Comparison of ENCODE assay signal across 7 mouse cellular contexts in genomic region chr12:113154747-113155075, GRCm38 (mm10). TPM values are rescaled to one million over a fixed set of nuclear protein-coding genes. Genes with fewer than 3 reads are reported as not detected.
DNase-seq lines count a peak whose midpoint lies in the region; ATAC-seq and TF ChIP-seq lines count a peak whose summit lies in the region.

No protein-coding gene starts in this region.

- intact Hi-C loops in left cerebral cortex, postnatal 36 days (cut with DNase I), result no loop called here

- H3K27ac ChIP-seq in neural tube, embryonic 11.5 days (ENCODE audit: low read depth, low read length), result no peak overlapping the region
- H3K27ac ChIP-seq in forebrain, embryonic 14.5 days (ENCODE audit: low read depth, low read length), result no peak overlapping the region
- no peak overlapping the region; the same call in 1 of the 2 replicates for H3K27ac ChIP-seq in limb, embryonic 14.5 days (replicated peaks; ENCODE audit: low read depth, low read length)
- H3K27ac ChIP-seq in stomach, embryonic 15.5 days, result peak overlapping the region; percentile 91; the same call in 1 of the 2 replicates

- H3K9me3 ChIP-seq in neural tube, embryonic 11.5 days (ENCODE audit: control insufficient read depth, low read length), result no peaks in the 10 kb centered on the region
- H3K9me3 ChIP-seq in forebrain, embryonic 14.5 days (replicated peaks; ENCODE audit: control insufficient read depth, low read length), result no peaks in the 10 kb centered on the region
- no peaks in the 10 kb centered on the region for H3K9me3 ChIP-seq in limb, embryonic 14.5 days (ENCODE audit: control insufficient read depth, low read length)
- no peaks in the 10 kb centered on the region for H3K9me3 ChIP-seq in stomach, embryonic 15.5 days

- H3K4me2 ChIP-seq in neural tube, embryonic 11.5 days (ENCODE audit: low read depth), result peak overlapping the region; percentile 41; the same call in 1 of the 2 replicates
- H3K4me2 ChIP-seq in forebrain, embryonic 14.5 days (ENCODE audit: low read length), result peak overlapping the region; percentile 74
- peak overlapping the region; percentile 95 for H3K4me2 ChIP-seq in limb, embryonic 14.5 days (replicated peaks; ENCODE audit: low read depth, low read length, severe bottlenecking)
- peak overlapping the region; percentile 87 for H3K4me2 ChIP-seq in stomach, embryonic 15.5 days

- ATAC-seq in neural tube, embryonic 11.5 days (ENCODE audit: insufficient read depth, low FRiP score, low TSS enrichment), result no peak
- no peak for ATAC-seq in forebrain, embryonic 14.5 days
- no peak for ATAC-seq in limb, embryonic 14.5 days (ENCODE audit: low FRiP score, low read depth)
- no peak for ATAC-seq in stomach, embryonic 15.5 days (ENCODE audit: insufficient read depth, low FRiP score, low read depth)

- H3K27me3 ChIP-seq in neural tube, embryonic 11.5 days (ENCODE audit: control insufficient read depth, insufficient read depth, low read length), result peaks cover 17% of the 10 kb centered on the region
- H3K27me3 ChIP-seq in forebrain, embryonic 14.5 days (replicated peaks; ENCODE audit: control insufficient read depth, insufficient read depth, low read length), result no peaks in the 10 kb centered on the region; the same call in 1 of the 2 replicates
- no peaks in the 10 kb centered on the region; the same call in 1 of the 2 replicates for H3K27me3 ChIP-seq in limb, embryonic 14.5 days (ENCODE audit: control insufficient read depth, insufficient read depth, low read length)
- H3K27me3 ChIP-seq in stomach, embryonic 15.5 days (replicated peaks), result 0 out of 2 replicates have a peak, but pooled peaks cover 11% of the 10 kb centered on the region

- no peak overlapping the region for H3K4me3 ChIP-seq in neural tube, embryonic 11.5 days (ENCODE audit: low read depth, low read length)
- H3K4me3 ChIP-seq in forebrain, embryonic 14.5 days (ENCODE audit: low read depth, low read length), result no peak overlapping the region
- peak overlapping the region; percentile 48 for H3K4me3 ChIP-seq in limb, embryonic 14.5 days (replicated peaks; ENCODE audit: low read length)
- H3K4me3 ChIP-seq in stomach, embryonic 15.5 days (replicated peaks), result peak overlapping the region; percentile 56

- DNase-seq in neural tube, embryonic 11.5 days (ENCODE audit: low spot score), result no peak
- no peak for DNase-seq in neural tube, embryonic 10.5 days (ENCODE audit: extremely low spot score, low spot score)
- no peak for DNase-seq in forebrain, embryonic 14.5 days (ENCODE audit: low spot score)
- DNase-seq in limb, embryonic 14.5 days (ENCODE audit: low spot score), result no peak
- DNase-seq in left cerebral cortex, postnatal 36 days (ENCODE audit: low spot score in 2 of 2), result no peak
- no peak for DNase-seq in natural killer cell, adult 2 months (ENCODE audit: low spot score in 2 of 2)

- no peaks in the 10 kb centered on the region for H3K36me3 ChIP-seq in neural tube, embryonic 11.5 days (ENCODE audit: control insufficient read depth, insufficient read depth, low read length)
- H3K36me3 ChIP-seq in forebrain, embryonic 14.5 days (ENCODE audit: control insufficient read depth, insufficient read depth, low read length), result no peaks in the 10 kb centered on the region
- no peaks in the 10 kb centered on the region for H3K36me3 ChIP-seq in limb, embryonic 14.5 days (ENCODE audit: control insufficient read depth, insufficient read depth, low read length)
- H3K36me3 ChIP-seq in stomach, embryonic 15.5 days, result no peaks in the 10 kb centered on the region

- TF ChIP-seq POLR2A in limb, embryonic 14.5 days (IDR thresholded peaks at IDR 0.05; ENCODE audit: borderline replicate concordance, extremely low read depth, insufficient read depth, insufficient read length), result no peak

- WGBS in neural tube, embryonic 11.5 days, result 83% methylated on average over 6 of the region's 6 CpGs
- WGBS in forebrain, embryonic 14.5 days, result 82% methylated on average over 6 of the region's 6 CpGs
- 82% methylated on average over 6 of the region's 6 CpGs for WGBS in limb, embryonic 14.5 days
- 80% methylated on average over 6 of the region's 6 CpGs for WGBS in stomach, embryonic 15.5 days

- H3K4me1 ChIP-seq in neural tube, embryonic 11.5 days (ENCODE audit: control insufficient read depth, insufficient read depth, low read length), result peaks cover 15% of the 10 kb centered on the region
- H3K4me1 ChIP-seq in forebrain, embryonic 14.5 days (ENCODE audit: control insufficient read depth, insufficient read depth, low read length), result peaks cover 18% of the 10 kb centered on the region
- peaks cover 19% of the 10 kb centered on the region for H3K4me1 ChIP-seq in limb, embryonic 14.5 days (ENCODE audit: control insufficient read depth, insufficient read depth, low read length)
- H3K4me1 ChIP-seq in stomach, embryonic 15.5 days, result peaks cover 33% of the 10 kb centered on the region

- no peak overlapping the region for H3K9ac ChIP-seq in neural tube, embryonic 11.5 days (ENCODE audit: low read length)
- H3K9ac ChIP-seq in forebrain, embryonic 14.5 days (ENCODE audit: low read length), result no peak overlapping the region
- 0 out of 2 replicates have a peak overlapping the region, but pooled peaks have one; percentile 68 for H3K9ac ChIP-seq in limb, embryonic 14.5 days (ENCODE audit: low read depth, low read length, severe bottlenecking)
- no peak overlapping the region for H3K9ac ChIP-seq in stomach, embryonic 15.5 days

RNA-seq across cellular contexts. Expression of gene Tedc1, which starts 1.5 kb away (rescaled TPM):
- 30.6 and 36.0 TPM in 2 replicates for polyA plus RNA-seq in neural tube, embryonic 11.5 days (2014; fragmentation: Nextera tagmentation; extraction: Ambion mirVana)
- 9.5 and 10.2 TPM in 2 replicates for polyA plus RNA-seq in forebrain, embryonic 14.5 days (2014; fragmentation: Nextera tagmentation; extraction: Ambion mirVana)
- 30.8 and 36.8 TPM in 2 replicates for polyA plus RNA-seq in limb, embryonic 14.5 days (2012; rRNA removed)
- 19.5 and 22.6 TPM in 2 replicates for polyA plus RNA-seq in limb, embryonic 14.5 days (2014; fragmentation: Nextera tagmentation; extraction: Ambion mirVana)
- polyA plus RNA-seq in stomach, embryonic 15.5 days (2015; fragmentation: Nextera tagmentation; extraction: Ambion mirVana), result 26.0 and 32.1 TPM in 2 replicates
- total RNA-seq in left cerebral cortex, postnatal 36 days (2021), result 1 to 10 TPM; 1.5 to 2.1 TPM

RNA-seq across cellular contexts. Expression of gene Crip1, which starts 8.6 kb away (rescaled TPM):
- 53.3 and 58.2 TPM in 2 replicates for polyA plus RNA-seq in neural tube, embryonic 11.5 days (2014; fragmentation: Nextera tagmentation; extraction: Ambion mirVana)
- 32.5 and 46.1 TPM in 2 replicates for polyA plus RNA-seq in forebrain, embryonic 14.5 days (2014; fragmentation: Nextera tagmentation; extraction: Ambion mirVana)
- 387 and 403 TPM in 2 replicates for polyA plus RNA-seq in limb, embryonic 14.5 days (2012; rRNA removed)
- polyA plus RNA-seq in limb, embryonic 14.5 days (2014; fragmentation: Nextera tagmentation; extraction: Ambion mirVana), result 344 and 469 TPM in 2 replicates
- polyA plus RNA-seq in stomach, embryonic 15.5 days (2015; fragmentation: Nextera tagmentation; extraction: Ambion mirVana), result 312 and 313 TPM in 2 replicates
- total RNA-seq in left cerebral cortex, postnatal 36 days (2021), result 10 to 100 TPM; 12.9 to 14.2 TPM

RNA-seq across cellular contexts. Expression of gene Crip2, which starts 14.7 kb away (rescaled TPM):
- 198 and 211 TPM in 2 replicates for polyA plus RNA-seq in neural tube, embryonic 11.5 days (2014; fragmentation: Nextera tagmentation; extraction: Ambion mirVana)
- 354 and 404 TPM in 2 replicates for polyA plus RNA-seq in forebrain, embryonic 14.5 days (2014; fragmentation: Nextera tagmentation; extraction: Ambion mirVana)
- 91.4 and 102 TPM in 2 replicates for polyA plus RNA-seq in limb, embryonic 14.5 days (2012; rRNA removed)
- 89.9 and 99.1 TPM in 2 replicates for polyA plus RNA-seq in limb, embryonic 14.5 days (2014; fragmentation: Nextera tagmentation; extraction: Ambion mirVana)
- polyA plus RNA-seq in stomach, embryonic 15.5 days (2015; fragmentation: Nextera tagmentation; extraction: Ambion mirVana), result 125 and 130 TPM in 2 replicates
- total RNA-seq in left cerebral cortex, postnatal 36 days (2021), result 100 to 1,000 TPM; 154 to 164 TPM

RNA-seq across cellular contexts. Expression of gene Tmem121, which starts 31.0 kb away (rescaled TPM):
- 13.2 and 13.7 TPM in 2 replicates for polyA plus RNA-seq in neural tube, embryonic 11.5 days (2014; fragmentation: Nextera tagmentation; extraction: Ambion mirVana)
- 28.9 and 31.5 TPM in 2 replicates for polyA plus RNA-seq in forebrain, embryonic 14.5 days (2014; fragmentation: Nextera tagmentation; extraction: Ambion mirVana)
- 29.6 and 43.4 TPM in 2 replicates for polyA plus RNA-seq in limb, embryonic 14.5 days (2012; rRNA removed)
- 10.1 and 12.3 TPM in 2 replicates for polyA plus RNA-seq in limb, embryonic 14.5 days (2014; fragmentation: Nextera tagmentation; extraction: Ambion mirVana)
- 8.4 and 10.5 TPM in 2 replicates for polyA plus RNA-seq in stomach, embryonic 15.5 days (2015; fragmentation: Nextera tagmentation; extraction: Ambion mirVana)
- total RNA-seq in left cerebral cortex, postnatal 36 days (2021), result 10 to 100 TPM; 24.9 to 31.1 TPM

RNA-seq across cellular contexts. Expression of gene Mta1, which starts 56.6 kb away (rescaled TPM):
- polyA plus RNA-seq in neural tube, embryonic 11.5 days (2014; fragmentation: Nextera tagmentation; extraction: Ambion mirVana), result 21.5 and 21.9 TPM in 2 replicates
- 16.6 and 18.7 TPM in 2 replicates for polyA plus RNA-seq in forebrain, embryonic 14.5 days (2014; fragmentation: Nextera tagmentation; extraction: Ambion mirVana)
- polyA plus RNA-seq in limb, embryonic 14.5 days (2012; rRNA removed), result 126 and 161 TPM in 2 replicates
- polyA plus RNA-seq in limb, embryonic 14.5 days (2014; fragmentation: Nextera tagmentation; extraction: Ambion mirVana), result 21.1 and 25.0 TPM in 2 replicates
- polyA plus RNA-seq in stomach, embryonic 15.5 days (2015; fragmentation: Nextera tagmentation; extraction: Ambion mirVana), result 11.2 and 12.2 TPM in 2 replicates
- 10 to 100 TPM; 79.8 to 80.2 TPM for total RNA-seq in left cerebral cortex, postnatal 36 days (2021)

Comparison
In these comparisons a context has a peak if more than half of its experiments do, and no peak if none do; other contexts are left out.
1. H3K4me2 ChIP-seq: peak in every context shown above with its lines; median percentile 95 in limb, embryonic 14.5 days; 87 in stomach, embryonic 15.5 days; 74 in forebrain, embryonic 14.5 days; 41 in neural tube, embryonic 11.5 days.
2. H3K4me3 ChIP-seq: peak in limb, embryonic 14.5 days (single experiment) and stomach, embryonic 15.5 days (single experiment); none in neural tube, embryonic 11.5 days (single experiment) and forebrain, embryonic 14.5 days (single experiment).